Mouse (Mus musculus): ENCODE measurements around the gene Cd36.

Cd36 gene

DNA sequence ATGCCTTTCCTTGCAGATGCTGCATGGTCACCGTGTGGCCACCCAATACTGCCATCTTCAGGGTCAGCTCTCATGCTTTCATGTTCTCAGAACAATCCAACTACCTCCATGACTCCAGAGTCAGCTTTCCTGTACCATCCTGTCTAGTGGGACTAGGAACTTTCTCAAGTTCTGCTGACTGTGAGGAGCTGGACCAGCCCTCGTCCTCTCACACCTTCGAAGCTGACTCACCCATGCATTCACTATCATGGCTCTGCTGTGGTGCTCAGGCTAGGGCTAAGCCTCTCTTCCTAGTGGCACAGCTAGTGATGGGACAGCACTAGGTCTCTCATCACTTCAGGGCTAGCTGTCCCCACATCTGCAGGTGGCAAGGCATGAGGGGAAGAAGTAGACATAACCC is 30.7 kb downstream of the Cd36 start:
- WGBS = 88% methylated on average over 3 of the region's 3 CpGs

DNA sequence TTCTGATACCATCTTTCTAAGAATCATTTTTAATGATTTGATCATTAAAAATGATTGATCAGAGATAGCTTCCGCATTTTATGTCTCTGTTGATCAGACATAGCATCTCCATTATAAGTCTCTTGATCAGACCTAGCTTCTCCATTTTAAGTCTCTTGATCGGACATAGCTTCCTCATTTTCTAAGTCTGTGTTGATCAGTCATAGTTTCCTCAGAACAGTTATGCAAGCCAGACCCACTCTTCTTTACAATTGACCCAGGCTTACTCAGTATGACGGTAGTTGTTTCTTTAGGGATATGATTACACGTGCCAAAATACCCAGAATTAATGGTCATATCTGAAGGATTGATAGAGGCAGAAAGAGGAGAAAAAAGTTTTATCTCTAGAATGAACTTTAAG is 31.3 kb downstream of the Cd36 start:
- WGBS = 88% methylated on average over 4 of the region's 4 CpGs

DNA sequence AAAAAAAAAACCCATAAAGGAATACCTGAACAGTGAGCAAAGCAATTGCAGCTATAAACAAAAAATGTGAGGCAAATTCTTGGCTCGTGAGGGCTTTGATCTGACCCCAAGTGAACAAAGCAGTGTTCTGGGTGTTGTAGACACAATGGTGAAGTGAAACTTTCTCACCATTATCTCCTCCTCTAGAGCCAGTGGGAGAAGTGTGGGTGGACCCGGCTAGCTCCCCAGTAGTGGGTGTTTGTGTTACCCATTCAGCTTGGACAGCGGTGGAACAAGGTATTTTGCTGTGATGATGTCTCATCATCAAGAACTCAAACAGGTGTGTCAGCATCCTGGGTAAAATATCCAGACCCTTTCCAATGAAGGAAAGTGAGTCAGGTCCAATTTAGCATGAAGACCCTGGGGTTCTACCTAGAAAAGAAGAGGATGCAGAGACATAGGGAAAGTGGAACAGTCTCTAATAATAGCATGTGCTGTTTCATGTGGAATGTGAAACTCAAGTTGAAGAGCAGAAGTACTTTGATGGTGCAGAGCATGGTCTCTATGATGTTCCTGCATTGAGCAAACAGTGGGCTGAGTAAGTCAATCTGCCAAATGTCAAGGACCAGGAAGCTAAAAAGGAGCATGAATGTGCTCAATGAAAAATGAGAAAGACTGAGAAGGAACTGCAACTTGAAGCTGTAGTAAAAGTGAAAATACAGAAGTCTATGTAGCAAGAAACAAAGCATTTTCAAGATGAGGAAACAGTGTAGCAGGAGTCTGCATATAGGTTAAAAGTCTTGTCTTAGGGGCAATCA is 34.3 kb downstream of the Cd36 start:
- WGBS = 82% methylated on average over 3 of the region's 3 CpGs

DNA sequence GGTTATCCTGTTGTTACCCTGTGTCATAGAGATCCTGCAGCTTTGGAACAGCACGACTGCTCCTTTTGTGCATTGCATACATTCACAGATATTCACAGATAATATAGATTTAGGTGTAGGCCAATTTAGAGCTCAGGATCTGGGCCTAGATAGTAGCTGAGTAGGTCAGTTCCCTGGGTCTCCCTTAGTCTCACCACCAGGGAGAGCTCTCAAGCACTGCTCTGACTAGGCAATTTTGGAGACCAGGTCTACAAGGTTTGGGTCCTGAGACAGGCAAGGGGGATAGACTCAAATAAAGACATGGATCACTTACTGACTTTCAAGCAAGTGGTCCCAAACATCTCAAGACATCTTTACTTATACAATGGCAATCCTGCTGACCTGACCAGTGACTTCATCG is 38.0 kb downstream of the Cd36 start:
- 78% methylated on average over 2 of the region's 2 CpGs for WGBS

DNA sequence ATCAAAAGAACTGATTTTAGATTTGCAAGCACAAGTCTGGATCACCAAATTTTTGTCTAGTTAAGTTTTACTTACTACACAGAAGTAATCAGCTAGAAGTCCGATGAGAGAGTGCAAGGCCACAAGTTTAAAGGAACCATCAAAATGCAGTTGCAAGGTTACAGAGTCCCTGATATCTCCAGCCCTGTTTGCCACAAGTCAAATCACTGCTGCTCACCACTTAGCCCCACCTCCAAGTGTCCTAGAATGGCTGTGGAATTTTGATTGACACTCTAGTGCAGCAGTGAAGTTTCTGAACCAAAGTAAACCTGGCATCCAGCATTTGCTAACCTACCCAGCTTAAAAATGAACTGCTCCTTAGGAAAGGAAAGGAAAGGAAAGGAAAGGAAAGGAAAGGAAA is 39.0 kb downstream of the Cd36 start:
- WGBS = 96% methylated on average over 1 of the region's 1 CpGs

DNA sequence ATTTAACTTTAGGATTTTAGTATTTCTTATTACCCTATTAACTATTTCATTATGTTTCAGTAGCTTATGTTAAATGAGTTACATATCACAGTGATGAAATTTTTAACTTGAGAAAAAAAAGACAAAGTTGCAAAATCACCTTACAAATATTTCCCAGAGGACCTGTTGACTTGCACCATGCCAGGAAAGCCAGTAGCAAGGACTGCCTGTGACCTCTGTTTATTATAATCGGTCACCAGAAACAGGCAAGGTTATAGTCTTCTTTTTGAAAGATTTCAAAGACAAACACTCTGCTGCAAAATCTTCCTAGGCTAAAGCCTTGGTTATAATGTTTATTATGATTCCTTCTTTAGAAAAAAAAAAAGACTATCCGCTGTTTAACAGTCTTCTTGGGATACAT is 39.9 kb downstream of the Cd36 start:
- 94% methylated on average over 2 of the region's 2 CpGs for WGBS

DNA sequence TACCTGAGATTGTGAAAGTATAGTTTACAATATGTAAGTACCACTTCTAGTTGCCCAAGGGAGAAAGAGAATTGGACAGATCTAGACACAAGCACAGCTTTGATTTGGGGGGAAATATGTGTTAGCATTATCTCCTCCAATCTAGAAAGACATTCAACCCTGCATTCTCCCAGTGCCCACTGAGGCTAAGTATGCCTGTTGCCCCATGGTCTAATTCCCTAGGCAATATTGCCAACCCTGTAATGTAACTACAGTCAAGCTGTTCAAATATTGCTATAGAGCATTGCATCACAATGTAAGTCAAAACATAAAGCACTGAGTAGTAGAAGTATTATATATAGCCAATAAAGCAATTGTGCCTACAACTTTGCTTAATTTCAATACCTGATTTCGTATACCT is 40.3 kb downstream of the Cd36 start:
- WGBS = 92% methylated on average over 1 of the region's 1 CpGs

DNA sequence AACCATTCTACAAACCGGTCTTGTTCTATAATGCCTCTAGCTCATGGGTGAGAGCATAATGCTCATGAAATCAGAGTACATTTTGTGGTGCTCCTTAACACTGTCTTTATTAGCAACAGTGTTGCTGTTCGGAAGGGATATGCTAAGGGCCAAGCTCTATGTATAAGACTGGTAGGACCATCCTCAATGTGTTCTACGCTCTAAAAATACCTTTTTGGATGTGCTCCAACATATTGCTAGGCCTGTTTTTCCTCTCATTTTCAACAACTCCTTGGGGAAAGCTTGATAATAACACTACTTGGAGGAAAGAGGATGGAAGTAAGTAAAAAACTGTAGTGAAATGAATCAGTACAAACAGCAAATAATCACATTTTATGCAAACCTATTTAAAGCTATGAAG is 44.7 kb downstream of the Cd36 start:
- 61% methylated on average over 3 of the region's 3 CpGs for WGBS

DNA sequence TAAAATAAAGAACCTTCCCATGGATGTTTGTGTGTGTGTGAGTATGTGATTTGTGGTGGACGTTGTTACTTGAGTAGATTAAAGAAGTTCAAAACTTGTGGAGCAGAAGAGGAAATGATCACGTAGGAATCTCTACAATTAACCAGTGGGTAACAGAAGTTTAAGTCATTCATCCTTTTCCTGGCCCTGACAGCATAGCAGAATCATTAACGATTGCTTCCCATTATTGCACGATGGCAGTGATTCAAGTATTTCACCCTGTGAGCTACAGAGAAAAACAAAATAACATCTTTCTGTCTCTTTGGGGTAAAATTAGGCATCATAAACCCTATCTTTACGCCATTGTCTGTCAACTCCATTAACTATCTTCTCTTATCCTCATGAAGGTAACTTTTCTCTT is 45.3 kb downstream of the Cd36 start:
- WGBS = 63% methylated on average over 5 of the region's 5 CpGs

DNA sequence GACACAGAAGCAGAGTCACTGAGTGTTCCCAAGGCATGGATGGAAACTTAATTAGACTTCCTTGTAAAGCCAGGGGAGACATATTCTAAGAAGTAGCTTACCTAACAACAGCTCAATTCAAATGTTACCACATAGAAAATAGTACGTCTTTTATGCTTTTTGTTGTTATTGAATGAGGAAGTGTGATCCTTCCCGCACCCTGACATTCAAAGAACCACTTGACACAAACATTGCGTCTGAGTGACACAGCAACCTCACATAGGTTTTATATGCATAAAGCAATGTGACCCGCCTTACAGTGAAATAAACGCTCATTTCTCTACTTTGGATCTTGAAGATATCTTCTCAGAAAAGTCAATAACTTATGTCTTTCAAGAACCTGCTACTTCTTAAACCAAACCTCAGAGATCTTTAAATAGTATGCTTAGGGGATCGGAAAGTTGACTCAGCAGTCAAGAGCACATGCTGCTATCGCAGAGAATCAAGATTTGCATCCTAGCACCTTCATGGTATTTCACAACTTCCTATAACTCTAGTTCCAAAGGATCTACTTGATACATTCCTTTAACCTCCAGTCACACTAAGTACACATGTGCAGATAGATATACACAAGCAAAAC is 46.4 kb downstream of the Cd36 start:
- WGBS = 81% methylated on average over 7 of the region's 7 CpGs

DNA sequence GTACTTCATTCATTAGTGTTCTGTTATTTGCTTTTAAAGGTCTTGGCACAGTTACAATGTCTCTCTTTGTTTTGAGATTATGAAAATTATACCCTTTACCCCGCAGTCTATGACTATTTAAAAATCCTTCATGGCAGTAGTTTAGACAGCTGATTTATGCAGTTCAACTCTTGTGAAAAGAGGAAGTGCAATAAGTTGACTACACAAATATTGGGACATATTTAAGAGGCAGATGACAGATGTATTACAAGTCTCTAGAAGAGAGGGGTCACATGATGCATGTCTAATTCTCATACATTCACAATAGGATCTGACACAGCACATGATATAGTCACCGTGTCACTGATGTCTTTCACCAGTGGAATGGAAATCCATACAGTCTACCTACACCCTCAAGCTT is 49.1 kb downstream of the Cd36 start:
- WGBS = 80% methylated on average over 2 of the region's 2 CpGs

DNA sequence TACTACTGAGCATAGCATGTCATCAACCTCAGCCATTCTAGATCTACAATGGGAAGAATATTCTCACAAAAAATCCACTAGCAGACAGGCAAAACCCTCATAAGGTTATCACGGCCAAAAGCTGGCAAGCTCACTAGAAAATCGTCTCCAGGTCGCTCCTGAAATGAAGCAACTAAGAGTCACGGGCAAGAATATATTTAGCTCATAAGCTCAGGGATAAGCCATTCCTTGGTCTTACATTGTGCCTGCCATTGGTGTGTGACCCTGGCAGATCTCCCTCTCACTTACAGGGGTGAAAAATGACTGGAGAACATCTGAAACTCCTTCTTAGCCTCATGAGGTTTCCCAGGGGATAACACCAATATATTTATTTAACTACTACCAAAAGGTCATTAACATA is 52.2 kb downstream of the Cd36 start:
- 92% methylated on average over 4 of the region's 4 CpGs for WGBS

DNA sequence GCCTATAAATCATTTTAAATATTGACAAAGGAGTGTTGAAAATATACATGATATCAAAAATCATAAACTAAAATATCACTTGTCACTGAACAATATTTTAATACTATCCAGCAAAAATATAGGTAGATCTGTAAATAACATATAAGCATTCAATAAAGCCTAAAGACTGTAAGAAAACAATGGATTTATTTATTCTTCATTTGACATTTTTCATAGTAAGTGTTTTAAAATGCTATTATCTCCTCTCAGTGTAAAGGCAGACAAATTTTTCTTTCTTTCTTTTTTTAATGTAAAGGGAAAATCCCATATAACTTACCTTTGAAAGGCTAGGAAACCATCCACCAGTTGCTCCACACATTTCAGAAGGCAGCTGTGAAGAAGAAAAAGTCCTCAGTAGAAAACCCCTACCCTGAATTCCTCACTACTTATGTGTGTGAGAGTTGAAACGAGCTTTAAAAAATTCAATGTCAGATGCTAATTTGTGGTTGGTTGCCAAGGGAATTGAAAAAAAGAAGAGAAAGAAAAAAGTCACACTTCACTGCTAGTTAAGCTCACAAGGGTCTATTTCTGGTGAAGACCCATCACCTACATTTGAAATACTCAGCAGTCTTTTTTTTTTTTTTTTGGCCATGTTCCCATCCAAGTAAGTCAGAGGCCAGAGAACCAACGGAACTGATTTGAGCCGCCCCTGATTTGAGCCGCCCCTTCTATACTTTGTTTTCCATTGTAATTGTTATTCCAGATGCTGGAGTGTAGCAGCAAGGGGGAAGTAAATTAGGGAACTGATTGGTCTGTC is 53.1 kb downstream of the Cd36 start:
- 21% methylated on average over 4 of the region's 4 CpGs for whole genome bisulfite sequencing

DNA sequence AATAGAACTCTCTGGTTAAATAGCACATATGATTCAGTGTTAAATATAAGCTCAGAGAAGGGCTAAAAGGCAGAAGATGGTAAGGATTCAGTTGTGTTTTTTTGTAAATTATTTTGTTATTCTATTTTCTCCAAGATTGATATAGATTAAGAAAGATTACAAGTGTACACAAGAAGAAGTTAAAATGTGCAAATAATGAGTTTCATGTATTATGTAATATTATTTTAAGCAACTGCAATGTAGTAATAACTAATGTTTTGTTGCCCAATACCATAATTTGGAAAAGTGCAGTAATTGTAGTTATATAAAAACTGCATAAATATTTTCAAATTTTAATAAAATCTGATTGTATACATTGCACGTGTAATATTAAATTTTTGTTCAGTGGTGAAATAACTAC is 54.8 kb downstream of the Cd36 start:
- WGBS = 87% methylated on average over 1 of the region's 1 CpGs

DNA sequence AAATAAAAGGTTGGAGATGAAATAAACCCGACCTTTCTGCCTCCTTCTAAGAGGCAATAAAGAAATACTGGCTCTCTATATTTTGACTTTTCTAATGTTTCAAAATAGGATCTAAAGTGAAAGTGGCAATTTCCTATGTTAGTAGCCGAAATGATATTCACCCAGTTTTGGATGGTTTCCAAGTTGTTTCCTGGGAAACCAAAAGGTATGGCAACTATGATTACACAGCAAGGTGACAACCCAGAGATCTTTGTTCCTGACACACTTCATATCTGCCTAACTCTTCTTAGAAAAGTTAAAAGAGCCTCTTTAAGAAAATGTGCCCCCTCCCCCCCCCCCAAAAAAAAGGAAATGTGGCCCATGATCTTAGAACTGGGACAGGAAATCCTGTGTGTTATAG is 58.1 kb downstream of the Cd36 start:
- 39% methylated on average over 2 of the region's 2 CpGs for WGBS

DNA sequence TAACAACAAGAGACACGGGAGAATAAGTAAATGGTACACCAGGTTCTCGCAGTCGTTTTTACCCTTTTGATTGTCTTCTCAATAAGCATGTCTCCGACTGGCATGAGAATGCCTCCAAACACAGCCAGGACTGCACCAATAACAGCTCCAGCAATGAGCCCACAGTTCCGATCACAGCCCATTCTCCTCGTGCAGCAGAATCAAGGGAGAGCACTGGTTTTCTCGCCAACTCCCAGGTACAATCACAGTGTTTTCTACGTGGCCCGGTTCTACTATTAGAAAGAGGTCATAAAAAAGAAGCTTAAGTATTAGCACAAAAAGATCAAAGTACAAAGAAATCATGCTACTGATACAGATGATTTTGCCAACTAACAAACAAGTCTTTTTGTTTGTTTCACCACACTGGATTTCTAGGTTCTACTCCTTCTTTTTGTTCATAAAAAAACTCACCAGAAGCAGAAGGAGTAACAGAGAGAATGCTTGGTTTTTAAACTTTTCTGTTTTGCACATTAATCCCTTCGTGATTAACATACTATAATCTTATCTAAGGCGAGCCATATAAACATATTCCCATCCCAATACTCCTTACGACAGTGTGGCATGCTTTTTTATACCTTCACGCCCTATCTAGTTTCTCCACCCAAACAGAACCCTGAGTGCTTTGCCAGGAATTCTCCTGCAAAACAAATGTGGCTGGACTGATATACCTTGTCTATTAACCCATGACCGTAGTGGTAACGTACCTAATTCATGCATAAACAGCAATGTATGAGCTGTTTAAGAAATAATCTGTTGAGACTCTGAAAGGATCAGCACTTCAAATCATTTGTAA is 59.7 kb downstream of the Cd36 start:
- 79% methylated on average over 15 of the region's 15 CpGs for WGBS

DNA sequence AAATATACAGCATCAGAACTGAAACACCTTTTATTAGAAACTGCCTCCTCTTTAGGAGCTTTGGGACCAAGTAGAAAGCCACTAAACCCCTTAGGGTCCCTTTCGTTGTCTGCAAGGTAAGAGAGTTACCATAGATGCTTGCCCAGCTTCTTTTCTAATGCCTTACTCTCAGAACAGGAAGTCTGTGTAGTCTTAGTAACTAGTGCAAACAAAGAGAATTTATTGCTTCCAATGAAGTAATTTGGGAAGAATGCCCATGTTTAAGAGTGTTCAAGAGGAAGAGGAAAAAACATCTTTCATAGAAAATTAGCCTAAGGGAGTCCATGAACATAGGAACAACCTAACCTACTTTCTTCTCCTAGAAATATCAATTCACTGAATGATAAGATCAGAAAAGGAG is 67.2 kb downstream of the Cd36 start:
- 58% methylated on average over 1 of the region's 1 CpGs for WGBS

DNA sequence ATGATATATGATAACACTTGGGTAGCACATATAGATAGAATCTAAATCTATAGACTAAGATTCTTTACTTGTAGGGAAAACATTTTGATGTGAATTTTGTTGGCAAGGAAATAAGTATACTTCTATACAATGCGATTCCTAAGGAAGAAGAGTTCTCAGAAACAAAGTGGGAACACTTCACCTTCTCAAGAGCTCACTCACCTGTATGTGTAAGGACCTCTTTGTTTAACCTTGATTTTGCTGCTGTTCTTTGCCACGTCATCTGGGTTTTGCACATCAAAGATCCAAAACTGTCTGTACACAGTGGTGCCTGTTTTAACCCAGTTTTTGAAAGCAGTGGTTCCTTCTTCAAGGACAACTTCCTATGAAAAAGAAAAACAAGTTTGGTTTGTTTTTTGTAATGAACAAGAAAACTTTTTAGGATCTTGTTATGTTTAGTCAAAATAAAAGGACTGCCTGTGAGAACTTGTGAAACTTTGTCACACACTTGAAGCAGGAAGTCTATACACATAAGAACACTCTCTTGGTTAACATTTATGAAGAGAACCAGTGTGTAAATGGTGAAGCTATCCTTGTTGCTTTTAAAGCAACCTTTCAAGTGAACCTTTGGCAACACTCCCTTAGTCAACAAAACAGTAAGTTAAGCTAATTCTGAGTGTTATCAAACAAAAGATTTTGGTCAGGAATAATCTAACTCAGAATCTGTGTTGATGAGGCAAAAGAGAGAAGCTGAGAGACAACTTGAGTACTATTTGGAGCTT is 68.2 kb downstream of the Cd36 start:
- 88% methylated on average over 2 of the region's 2 CpGs for WGBS

DNA sequence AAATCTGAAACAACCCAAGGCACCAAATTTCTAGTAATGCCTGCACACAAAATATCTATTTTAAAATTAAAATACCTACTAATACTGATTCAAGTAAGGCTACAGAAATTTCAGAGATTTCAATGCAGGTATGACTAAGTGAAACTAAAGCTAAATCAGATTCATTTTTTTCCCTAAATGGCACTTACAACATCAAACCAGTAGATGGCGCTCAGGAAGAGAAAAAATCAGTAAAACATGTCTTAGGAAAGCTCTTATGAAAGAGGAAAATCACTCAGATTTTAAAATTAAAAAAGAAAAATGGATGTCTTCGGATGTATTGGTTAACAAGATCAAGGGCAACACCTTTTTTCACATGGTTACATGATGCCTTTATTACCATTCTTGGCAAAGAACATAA is 72.4 kb downstream of the Cd36 start:
- under 1% methylated on average over 2 of the region's 2 CpGs for WGBS

DNA sequence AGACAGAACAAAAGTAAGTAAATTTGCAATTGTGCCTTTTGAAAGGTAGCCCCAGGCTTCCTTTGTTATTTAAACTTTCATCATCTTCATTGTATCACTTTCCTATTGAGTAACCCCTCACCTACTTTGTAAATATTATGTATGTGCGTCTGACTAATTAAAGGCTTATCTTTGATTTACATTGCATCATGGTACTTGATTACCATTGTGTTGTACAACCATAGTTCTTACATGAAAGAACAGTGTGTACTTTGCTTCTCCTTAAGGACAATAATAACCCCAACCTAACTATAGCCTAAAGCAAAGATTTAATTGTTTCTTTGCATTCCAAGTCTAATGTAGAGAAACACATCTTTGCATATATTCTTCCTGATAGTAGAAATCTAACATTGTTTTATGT is 78.3 kb downstream of the Cd36 start:
- 63% methylated on average over 1 of the region's 1 CpGs for WGBS

DNA sequence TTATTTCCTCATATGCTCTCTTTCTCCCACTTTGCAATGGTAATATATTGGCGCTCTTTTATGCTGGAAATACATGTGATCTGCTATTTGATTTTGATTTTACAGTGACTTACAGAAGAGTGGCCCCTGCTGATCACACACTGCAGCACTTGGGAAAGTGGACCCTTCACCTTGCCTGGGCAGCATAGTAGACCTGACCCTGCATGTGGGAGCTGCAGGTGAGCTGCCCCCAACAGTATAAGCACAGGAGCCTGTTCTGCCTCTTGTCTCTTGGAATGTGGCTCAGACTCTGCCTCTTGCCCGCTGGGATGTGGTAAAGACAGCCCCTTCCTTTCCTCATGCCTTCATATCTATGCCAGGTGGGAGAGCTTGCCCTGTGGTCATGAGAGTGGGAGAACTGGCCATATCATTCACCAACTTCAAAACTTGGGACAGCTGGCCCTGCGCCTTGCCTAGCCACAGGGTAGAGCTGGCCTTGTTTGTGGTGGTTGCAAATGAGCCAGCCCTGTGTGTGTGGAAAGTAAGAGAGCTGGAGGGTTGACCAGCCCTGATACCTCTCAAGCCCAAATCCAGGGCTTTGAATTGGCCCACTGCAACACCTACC is 81.7 kb downstream of the Cd36 start:
- WGBS = 81% methylated on average over 3 of the region's 3 CpGs

All from cerebral cortex, adult 2 months (tissue).